Mouse (Mus musculus): ENCODE results near the gene Jchain. TPM values are rescaled to one million over a fixed set of nuclear protein-coding genes. Genes with fewer than 3 reads are reported as not detected.

Jchain gene
- polyA plus RNA-seq, 1 experiment from 2014 or later, result not detected

GRCm38 (mm10) chr5:88491111-88491510 is 36.6 kb downstream of the Jchain start:
- Histone ChIP-seq H3K9me3 (no peaks in the 10 kb centered on the region), H3K36me3 (replicated peaks) (no peaks in the 10 kb centered on the region), H3K4me1 (no peaks in the 10 kb centered on the region), H3K27ac (replicated peaks) (no peak overlapping the region), H3K4me3 (no peak overlapping the region), H3K27me3 (replicated peaks; ENCODE audit: low read depth, poor library complexity, severe bottlenecking) (no peaks in the 10 kb centered on the region)
- DNase-seq (ENCODE audit: low spot score), result no peak
- WGBS, result 80% methylated on average over 5 of the region's 5 CpGs

- H3K9me3 ChIP-seq, result no peaks in the 10 kb centered on the region
- H3K36me3 ChIP-seq (replicated peaks), result no peaks in the 10 kb centered on the region
- 70% methylated on average over 2 of the region's 2 CpGs for WGBS
Measured at GRCm38 (mm10) chr5:88489004-88489403, 38.7 kb downstream of the Jchain start.

GRCm38 (mm10) chr5:88487675-88488074 is 40.0 kb downstream of the Jchain start, which contains the start of gene Enam:
Gene Enam (plus strand): TSS chr5:88487975.
- H3K27me3 ChIP-seq (replicated peaks; ENCODE audit: low read depth, poor library complexity, severe bottlenecking), result no peaks in the 10 kb centered on the region
- DNase-seq (ENCODE audit: low spot score), result no peak
- H3K27ac ChIP-seq (replicated peaks), result no peak within 1 kb of the TSS
- H3K9me3 ChIP-seq, result no peaks in the 10 kb centered on the region
- H3K4me1 ChIP-seq, result no peaks in the 10 kb centered on the region
- no peak within 1 kb of the TSS for H3K4me3 ChIP-seq
- H3K36me3 ChIP-seq (replicated peaks), result no peaks in the 10 kb centered on the region

More at GRCm38 (mm10) chr5:88489004-88489403, 38.7 kb downstream of the Jchain start:
- DNase-seq (ENCODE audit: low spot score), result no peak
- Histone ChIP-seq H3K4me1 (no peaks in the 10 kb centered on the region), H3K27ac (replicated peaks) (no peak overlapping the region), H3K4me3 (no peak overlapping the region), H3K27me3 (replicated peaks; ENCODE audit: low read depth, poor library complexity, severe bottlenecking) (no peaks in the 10 kb centered on the region)

Other genes with a start within 250 kb of the Jchain start
- not detected in 2 replicates for gene Prol1, start 210.6 kb downstream of the Jchain start, polyA plus RNA-seq (2016; fragmentation: Nextera tagmentation; extraction: Ambion mirVana)
- gene Amtn, start 151.8 kb downstream of the Jchain start, polyA plus RNA-seq (2016; fragmentation: Nextera tagmentation; extraction: Ambion mirVana), result not detected in 2 replicates
- gene Ambn, start 71.9 kb downstream of the Jchain start, polyA plus RNA-seq (2016; fragmentation: Nextera tagmentation; extraction: Ambion mirVana), result not detected in 2 replicates
- gene Enam, start 39.9 kb downstream of the Jchain start, polyA plus RNA-seq (2016; fragmentation: Nextera tagmentation; extraction: Ambion mirVana), result not detected in 2 replicates
- gene Utp3, start 26.6 kb upstream of the Jchain start, polyA plus RNA-seq (2016; fragmentation: Nextera tagmentation; extraction: Ambion mirVana), result 87.5 and 88.2 TPM in 2 replicates
- 28.1 and 28.3 TPM in 2 replicates for gene Rufy3, start 37.1 kb upstream of the Jchain start, polyA plus RNA-seq (2016; fragmentation: Nextera tagmentation; extraction: Ambion mirVana)
- gene Grsf1, start 148.3 kb upstream of the Jchain start, polyA plus RNA-seq (2016; fragmentation: Nextera tagmentation; extraction: Ambion mirVana), result 69.1 and 73.2 TPM in 2 replicates
- 12.5 and 13.2 TPM in 2 replicates for gene Mob1b, start 193.0 kb upstream of the Jchain start, polyA plus RNA-seq (2016; fragmentation: Nextera tagmentation; extraction: Ambion mirVana)
- 93.2 and 97.1 TPM in 2 replicates for gene Dck, start 237.1 kb upstream of the Jchain start, polyA plus RNA-seq (2016; fragmentation: Nextera tagmentation; extraction: Ambion mirVana)

Measured in embryonic facial prominence, embryonic 10.5 days (tissue).